Mouse (Mus musculus) forebrain, embryonic 14.5 days (tissue): Measurements from ENCODE around the gene Gys2. TPM values are rescaled to one million over a fixed set of nuclear protein-coding genes. Genes with fewer than 3 reads are reported as not detected.
"Not testable (repeated sequence)": the region's sequence is repeated elsewhere in the genome, so short reads cannot be mapped to it uniquely, and the experiment has no call there.

Experiments
- ATAC-seq: fragments of 200-750 bp; cut with Nextera tagmentation; 2 replicates; pipeline ENCODE4 v1.8.0; 2017; ENCODE audit warnings: mild to moderate bottlenecking, moderate library complexity
- DNase-seq: peaks from one replicate; pipeline ENCODE4 v3.0.0-alpha.2; 2015; ENCODE audit warnings: low spot score
- H3K27ac ChIP-seq: fragments of 300-500 bp; sonication (generic); 2 replicates; pipeline ENCODE4 v1.5.1; 2014; ENCODE audit warnings: low read depth, mild to moderate bottlenecking, control low read depth, low read length, moderate library complexity
- H3K27me3 ChIP-seq: fragments of 300-500 bp; sonication (generic); replicated peaks from 2 replicates; pipeline ENCODE4 v1.6.1; 2014; ENCODE audit warnings: low read length, control low read depth, mixed read lengths; ENCODE audit not compliant: control insufficient read depth, insufficient read depth
- H3K36me3 ChIP-seq: fragments of 300-500 bp; sonication (generic); 2 replicates; pipeline ENCODE4 v1.6.1; 2014; ENCODE audit warnings: low read length, control low read depth; ENCODE audit not compliant: control insufficient read depth, insufficient read depth
- H3K4me1 ChIP-seq: fragments of 300-500 bp; sonication (generic); 2 replicates; pipeline ENCODE4 v1.6.1; 2014; ENCODE audit warnings: antibody characterized with exemption, low read length, control low read depth; ENCODE audit not compliant: control insufficient read depth, insufficient read depth
- H3K4me2 ChIP-seq: fragments of 300-500 bp; sonication (generic); 2 replicates; pipeline ENCODE4 v1.6.1; 2014; ENCODE audit warnings: mild to moderate bottlenecking, control low read depth, low read length
- H3K4me3 ChIP-seq: fragments of 300-500 bp; sonication (generic); 2 replicates; pipeline ENCODE4 v1.5.1; 2014; ENCODE audit warnings: low read depth, low read length, control low read depth
- H3K9ac ChIP-seq: fragments of 300-500 bp; sonication (generic); 2 replicates; pipeline ENCODE4 v1.6.1; 2014; ENCODE audit warnings: mild to moderate bottlenecking, low read length, control low read depth, moderate library complexity
- H3K9me3 ChIP-seq: fragments of 300-500 bp; sonication (generic); replicated peaks from 2 replicates; pipeline ENCODE4 v1.6.1; 2016; ENCODE audit warnings: low read length, control low read depth, mixed read lengths; ENCODE audit not compliant: control insufficient read depth
- WGBS: fragments of 180-500 bp; shearing (Covaris S2); extraction: QIAGEN DNeasy Blood & Tissue Kit; methylation state at CpG from one replicate; pipeline ENCODE4 v1.1.7; 2014; 5-methylcytosine and 5-hydroxymethylcytosine counted together
- polyA plus RNA-seq: library from polyadenylated mRNA; unstranded; fragments of >200 nt; fragmentation: Nextera tagmentation; extraction: Ambion mirVana; gene quantifications from 2 replicates; pipeline ENCODE4 v1.2.1, GENCODE M21; 2014

Gys2 gene
- polyA plus RNA-seq, 1 experiment from 2014 or later: not detected

DNA sequence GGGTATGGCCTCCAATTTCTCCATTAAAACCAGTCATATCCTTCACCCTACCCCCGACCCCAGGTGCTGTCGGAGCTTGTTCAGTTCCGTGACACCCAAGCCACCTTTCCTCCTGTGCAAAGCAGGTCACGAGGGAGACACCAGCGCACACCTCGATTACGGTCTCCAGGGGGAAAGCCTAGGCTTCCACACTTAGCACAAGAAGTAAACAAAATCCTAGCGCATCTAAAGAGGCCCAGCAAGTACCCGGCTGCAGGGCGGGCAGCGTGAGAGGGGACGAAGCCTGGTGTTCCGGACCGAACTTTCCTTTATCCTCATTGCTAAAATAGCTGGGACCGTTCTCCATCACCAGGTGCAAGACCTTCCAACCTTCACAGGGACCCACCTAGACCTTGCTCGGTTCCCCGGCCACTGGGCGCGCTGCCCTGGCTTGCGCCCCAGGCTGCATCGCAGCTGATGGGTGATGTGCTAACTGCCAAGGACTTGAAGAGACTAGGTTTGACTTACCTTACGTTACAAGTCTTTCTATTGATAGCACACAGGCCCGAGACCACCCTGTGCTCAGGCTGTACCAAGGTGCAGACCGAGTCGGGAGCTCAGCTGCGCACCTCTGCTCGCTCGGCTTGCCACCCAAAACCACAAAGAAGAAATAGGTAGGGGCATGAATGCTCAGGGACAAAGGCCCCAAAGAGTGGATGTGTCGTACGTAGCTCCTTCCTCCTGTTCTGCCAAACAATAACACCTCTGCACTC lies 34.3 kb upstream of the Gys2 start:
- DNase-seq (peak; percentile 45), ATAC-seq (peak; percentile 73)
- Histone ChIP-seq H3K27ac (no peak overlapping the region; the same call in 1 of the 2 replicates), H3K36me3 (peaks cover 9% of the 10 kb centered on the region; the same call in 1 of the 2 replicates), H3K4me1 (peaks cover 12% of the 10 kb centered on the region), H3K4me3 (peak overlapping the region; percentile 58), H3K27me3 (0 out of 2 replicates have a peak, but pooled peaks cover 4% of the 10 kb centered on the region), H3K9ac (peak overlapping the region; percentile 78), H3K4me2 (peak overlapping the region; percentile 91), H3K9me3 (no peaks in the 10 kb centered on the region)
- WGBS: under 1% methylated on average over 30 of the region's 30 CpGs

- ATAC-seq: no peak
- Histone ChIP-seq H3K9ac (peak overlapping the region; percentile 78), H3K27me3 (no peaks in the 10 kb centered on the region), H3K9me3 (no peaks in the 10 kb centered on the region), H3K27ac (no peak overlapping the region), H3K36me3 (peaks cover 15% of the 10 kb centered on the region), H3K4me3 (peak overlapping the region; percentile 58), H3K4me1 (peaks cover 12% of the 10 kb centered on the region), H3K4me2 (peak overlapping the region; percentile 91)
- 8% methylated on average over 10 of the region's 10 CpGs for WGBS
- no peak for DNase-seq
Observed at GRCm38 (mm10) chr6:142506338-142507032, 33.6 kb upstream of the Gys2 start.

DNA sequence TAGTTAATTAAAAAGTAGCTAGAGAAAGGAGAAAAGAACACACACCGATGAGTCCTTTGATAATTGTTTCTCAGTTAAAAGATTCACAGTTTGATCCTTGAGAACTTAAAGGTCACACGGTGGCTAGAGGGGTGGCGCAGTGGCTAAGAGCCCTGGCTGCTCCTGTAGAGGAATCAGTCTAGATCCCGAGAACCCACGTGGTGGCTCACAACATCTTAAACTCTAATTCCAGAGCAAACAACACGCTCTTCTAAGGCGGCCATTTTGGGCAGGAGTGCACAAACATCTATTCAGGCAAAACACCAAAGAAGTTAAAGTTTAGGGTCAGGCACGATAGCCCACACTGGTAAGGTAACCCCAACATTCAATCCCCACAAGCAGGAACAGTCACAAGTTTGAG lies 30.7 kb upstream of the Gys2 start:
- DNase-seq (no peak), ATAC-seq (no peak)
- Histone ChIP-seq H3K9ac (no peak overlapping the region), H3K4me2 (0 out of 2 replicates have a peak overlapping the region, but pooled peaks have one; percentile 22), H3K36me3 (peaks cover 37% of the 10 kb centered on the region), H3K4me3 (no peak overlapping the region), H3K9me3 (no peaks in the 10 kb centered on the region), H3K4me1 (peaks cover 12% of the 10 kb centered on the region), H3K27ac (no peak overlapping the region), H3K27me3 (no peaks in the 10 kb centered on the region)
- WGBS: 60% methylated on average over 8 of the region's 8 CpGs

- ATAC-seq (no peak), DNase-seq (no peak)
- no peak overlapping the region for H3K4me2 ChIP-seq
- no peak overlapping the region for H3K27ac ChIP-seq
- 89% methylated on average over 10 of the region's 10 CpGs for WGBS
- H3K9ac ChIP-seq: no peak overlapping the region
- H3K4me1 ChIP-seq: peaks cover 12% of the 10 kb centered on the region
- H3K4me3 ChIP-seq: no peak overlapping the region
- no peaks in the 10 kb centered on the region for H3K9me3 ChIP-seq
- H3K27me3 ChIP-seq: no peaks in the 10 kb centered on the region
- H3K36me3 ChIP-seq: peaks cover 47% of the 10 kb centered on the region
Observed at GRCm38 (mm10) chr6:142502519-142503125, 29.7 kb upstream of the Gys2 start.

- H3K27me3 ChIP-seq, ATAC-seq, H3K9me3 ChIP-seq, H3K9ac ChIP-seq, H3K27ac ChIP-seq, H3K4me3 ChIP-seq, H3K4me2 ChIP-seq, DNase-seq, H3K4me1 ChIP-seq: not testable (repeated sequence)
- H3K36me3 ChIP-seq: peaks cover 67% of the 10 kb centered on the region
- 95% methylated on average over 6 of the region's 6 CpGs for WGBS
Observed at GRCm38 (mm10) chr6:142490114-142490513, 17.2 kb upstream of the Gys2 start.

GRCm38 (mm10) chr6:142487638-142488037 lies 14.7 kb upstream of the Gys2 start:
- WGBS: 93% methylated on average over 9 of the region's 9 CpGs
- Histone ChIP-seq H3K9me3 (no peaks in the 10 kb centered on the region), H3K27me3 (no peaks in the 10 kb centered on the region), H3K27ac (no peak overlapping the region), H3K4me2 (no peak overlapping the region), H3K4me1 (no peaks in the 10 kb centered on the region), H3K4me3 (no peak overlapping the region), H3K36me3 (peaks cover 48% of the 10 kb centered on the region), H3K9ac (no peak overlapping the region)
- DNase-seq: no peak
- no peak for ATAC-seq

DNA sequence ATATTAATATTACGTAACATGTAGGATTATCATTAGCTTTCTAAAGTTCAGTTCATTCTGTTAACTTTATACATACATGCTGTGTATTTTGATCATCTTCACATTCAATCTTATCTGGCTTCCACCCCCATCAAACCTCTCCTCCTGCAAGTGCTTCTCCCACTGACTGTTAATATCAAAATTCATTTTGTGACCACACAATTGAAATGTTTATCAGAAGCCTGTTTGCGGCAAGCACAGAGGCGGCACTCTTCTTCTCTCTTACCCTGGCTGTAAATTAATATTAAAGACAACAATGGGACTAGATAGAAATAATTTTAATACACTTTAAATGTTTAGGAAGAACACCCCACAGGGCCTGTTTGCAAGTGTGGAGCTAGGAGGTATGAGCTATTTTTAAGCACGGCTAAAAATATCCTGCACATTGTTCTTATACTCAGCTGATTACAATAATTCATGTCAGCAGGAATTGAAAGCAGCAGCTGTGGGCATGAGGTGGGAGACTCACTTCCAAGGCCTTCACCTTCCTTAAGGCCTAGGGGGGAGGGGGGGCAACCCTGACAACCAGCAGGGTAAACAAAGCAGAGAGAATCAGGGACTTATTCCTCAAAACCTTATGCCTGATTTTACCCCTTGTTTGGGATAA lies 12.7 kb upstream of the Gys2 start:
- DNase-seq: no peak
- 91% methylated on average over 4 of the region's 4 CpGs for WGBS
- peaks cover 35% of the 10 kb centered on the region for H3K36me3 ChIP-seq

DNA sequence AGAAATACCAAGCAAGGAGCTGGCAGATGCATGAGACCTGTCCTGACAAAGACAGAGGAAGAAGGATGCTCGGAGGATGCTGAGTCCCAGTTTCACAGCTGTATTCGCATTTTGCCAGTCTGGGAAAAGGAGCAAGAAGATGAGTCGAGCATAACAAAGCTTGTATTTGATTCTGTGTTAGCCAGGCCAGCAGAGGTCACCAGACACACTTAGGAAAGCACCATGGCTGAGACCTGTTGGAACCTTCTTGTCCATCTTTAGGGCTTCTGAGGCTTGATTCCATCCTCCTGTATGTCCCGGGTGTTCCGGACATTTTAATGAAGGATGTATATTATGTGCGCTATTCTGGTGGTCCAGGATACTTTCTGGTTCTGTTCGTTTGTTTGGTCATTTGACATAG lies 4.3 kb upstream of the Gys2 start:
- no peak for ATAC-seq
- DNase-seq: no peak
- Histone ChIP-seq H3K27me3 (no peaks in the 10 kb centered on the region), H3K36me3 (no peaks in the 10 kb centered on the region), H3K9ac (no peak overlapping the region), H3K27ac (no peak overlapping the region), H3K4me1 (no peaks in the 10 kb centered on the region), H3K9me3 (no peaks in the 10 kb centered on the region), H3K4me2 (no peak overlapping the region), H3K4me3 (no peak overlapping the region)
- WGBS: 80% methylated on average over 7 of the region's 7 CpGs

More for the DNA sequence above, 12.7 kb upstream of the Gys2 start:
- no peaks in the 10 kb centered on the region for H3K4me1 ChIP-seq
- H3K4me3 ChIP-seq: no peak overlapping the region
- ATAC-seq: no peak
- H3K9me3 ChIP-seq: no peaks in the 10 kb centered on the region
- H3K4me2 ChIP-seq: no peak overlapping the region
- H3K27ac ChIP-seq: no peak overlapping the region
- no peak overlapping the region for H3K9ac ChIP-seq
- H3K27me3 ChIP-seq: no peaks in the 10 kb centered on the region
